30 mouse cellular contexts compared by ENCODE assay signal in the genomic region with DNA sequence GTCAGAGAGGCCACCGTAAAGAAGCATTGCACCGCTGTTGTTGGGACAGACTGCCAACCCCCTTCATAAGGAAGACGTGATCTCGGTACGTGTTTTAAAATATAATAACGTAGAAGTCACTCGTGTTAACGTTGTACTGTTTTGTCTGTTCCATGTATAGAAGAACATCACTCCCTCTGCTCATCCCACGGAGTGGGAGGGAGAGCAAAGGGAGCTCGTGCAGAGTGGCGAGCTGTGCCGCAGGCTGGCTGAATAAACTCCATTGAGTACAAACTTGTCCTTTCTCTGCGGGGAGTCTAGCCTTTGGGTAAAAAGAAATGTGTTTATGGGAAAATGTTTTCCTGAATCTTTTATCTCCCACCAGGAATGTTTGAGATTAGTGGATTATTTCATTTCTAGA. TPM values are rescaled to one million over a fixed set of nuclear protein-coding genes. Genes with fewer than 3 reads are reported as not detected.
DNase-seq lines count a peak whose midpoint lies in the region; ATAC-seq and TF ChIP-seq lines count a peak whose summit lies in the region.
"Had no signal": no experiment of that assay in that cellular context is flagged by ENCODE, and none has a peak within 500 bp of the region (broad histone marks: within the 10 kb centered on the region; RNA-seq: fewer than 3 reads in every experiment).

No protein-coding gene starts in this region.

- peak; percentile 18 for DNase-seq in layer of hippocampus, adult 9-11 months
- no peak for DNase-seq in layer of hippocampus, postnatal 25 days (ENCODE audit: extremely low spot score in 1 of 2, low spot score in 1 of 2)
- no peak for DNase-seq in limb, embryonic 10.5 days (ENCODE audit: low spot score)
- peak; percentile 13 for DNase-seq in right cerebral cortex, postnatal 25 days
- DNase-seq in testis, postnatal 10 days (ENCODE audit: low spot score): peak; percentile 56
- no peak for DNase-seq in lung, adult 2 months
- DNase-seq: adrenal gland, adult 2 months; cerebellum, adult 8-10 months; cerebellum, postnatal 25 days; gastrocnemius, postnatal 36 days; heart, postnatal 10 days; kidney, adult 11 months; kidney, postnatal 14 days; retina, postnatal 1 day; spleen, adult 18-20 months; thymus, postnatal 4 days had no signal

- TF ChIP-seq CTCF in lung, adult 2 months (IDR thresholded peaks at IDR 0.05; ENCODE audit: insufficient read depth, low read length): no peak

- no peak for TF ChIP-seq POLR2A in lung, adult 2 months (IDR thresholded peaks at IDR 0.05; ENCODE audit: borderline replicate concordance, extremely low read depth, low read depth, low read length)

- ATAC-seq in limb, embryonic 12.5 days (ENCODE audit: insufficient number of reproducible peaks, insufficient read depth, low FRiP score, low TSS enrichment, low read depth): no peak
- ATAC-seq: activated CD4-positive, CD25-positive, alpha-beta regulatory T cell, adult 4 months; inflammation-experienced regulatory T-cells, adult 6 months; midbrain, embryonic 15.5 days had no signal

- no peaks in the 10 kb centered on the region for H3K9me3 ChIP-seq in limb, embryonic 12.5 days
- H3K9me3 ChIP-seq in limb, embryonic 10.5 days (replicated peaks): no peaks in the 10 kb centered on the region
- H3K9me3 ChIP-seq: embryonic facial prominence, embryonic 10.5 days; embryonic facial prominence, embryonic 15.5 days; forebrain, embryonic 12.5 days; heart, embryonic 13.5 days; hindbrain, embryonic 15.5 days; liver, embryonic 15.5 days; lung, embryonic 15.5 days; midbrain, embryonic 10.5 days; midbrain, embryonic 15.5 days; neural tube, embryonic 15.5 days had no signal

- 86% methylated on average over 13 of the region's 13 CpGs for WGBS in limb, embryonic 12.5 days
- 92% methylated on average over 13 of the region's 13 CpGs for WGBS in limb, embryonic 10.5 days
- 89% methylated on average over 13 of the region's 13 CpGs for WGBS in lung, adult 2 months

- no peak overlapping the region for H3K9ac ChIP-seq in limb, embryonic 12.5 days (replicated peaks)
- H3K9ac ChIP-seq: embryonic facial prominence, embryonic 15.5 days; forebrain, embryonic 12.5 days; heart, embryonic 13.5 days; hindbrain, embryonic 15.5 days; liver, embryonic 15.5 days; lung, embryonic 15.5 days; midbrain, embryonic 15.5 days; neural tube, embryonic 15.5 days had no signal

- H3K27ac ChIP-seq in limb, embryonic 12.5 days: no peak overlapping the region
- no peak overlapping the region for H3K27ac ChIP-seq in limb, embryonic 10.5 days
- H3K27ac ChIP-seq: embryonic facial prominence, embryonic 10.5 days; embryonic facial prominence, embryonic 15.5 days; forebrain, embryonic 12.5 days; heart, embryonic 13.5 days; hindbrain, embryonic 15.5 days; liver, embryonic 15.5 days; lung, embryonic 15.5 days; midbrain, embryonic 10.5 days; midbrain, embryonic 15.5 days; neural tube, embryonic 15.5 days had no signal

- peak overlapping the region; percentile 10; the same call in 1 of the 2 replicates for H3K4me2 ChIP-seq in limb, embryonic 12.5 days
- H3K4me2 ChIP-seq: embryonic facial prominence, embryonic 15.5 days; forebrain, embryonic 12.5 days; heart, embryonic 13.5 days; hindbrain, embryonic 15.5 days; liver, embryonic 15.5 days; lung, embryonic 15.5 days; midbrain, embryonic 15.5 days; neural tube, embryonic 15.5 days had no signal

- H3K36me3 ChIP-seq in limb, embryonic 12.5 days: peaks cover 34% of the 10 kb centered on the region
- peaks cover 25% of the 10 kb centered on the region for H3K36me3 ChIP-seq in limb, embryonic 10.5 days
- H3K36me3 ChIP-seq: liver, embryonic 15.5 days had no signal

- no peaks in the 10 kb centered on the region for H3K27me3 ChIP-seq in limb, embryonic 12.5 days
- no peaks in the 10 kb centered on the region for H3K27me3 ChIP-seq in limb, embryonic 10.5 days (ENCODE audit: low read depth, poor library complexity, severe bottlenecking)
- H3K27me3 ChIP-seq: CH12.LX; embryonic facial prominence, embryonic 15.5 days; forebrain, embryonic 12.5 days; heart, embryonic 13.5 days; hindbrain, embryonic 15.5 days; liver, embryonic 15.5 days; lung, embryonic 15.5 days; midbrain, embryonic 15.5 days; neural tube, embryonic 15.5 days had no signal

- H3K4me1 ChIP-seq in limb, embryonic 12.5 days (replicated peaks): peaks cover 25% of the 10 kb centered on the region
- peaks cover 26% of the 10 kb centered on the region for H3K4me1 ChIP-seq in limb, embryonic 10.5 days
- H3K4me1 ChIP-seq in lung, adult 2 months (ENCODE audit: control insufficient read depth, insufficient read depth, low read length): no peaks in the 10 kb centered on the region
- H3K4me1 ChIP-seq: heart, embryonic 13.5 days; liver, embryonic 15.5 days; lung, embryonic 15.5 days had no signal

- H3K4me3 ChIP-seq in limb, embryonic 12.5 days (replicated peaks): no peak overlapping the region
- H3K4me3 ChIP-seq in limb, embryonic 10.5 days: no peak overlapping the region
- H3K4me3 ChIP-seq in lung, adult 2 months (replicated peaks; ENCODE audit: extremely low read depth, low read depth, low read length): no peak overlapping the region
- H3K4me3 ChIP-seq: embryonic facial prominence, embryonic 10.5 days; embryonic facial prominence, embryonic 15.5 days; forebrain, embryonic 12.5 days; heart, embryonic 13.5 days; hindbrain, embryonic 15.5 days; liver, embryonic 15.5 days; lung, embryonic 15.5 days; midbrain, embryonic 10.5 days; midbrain, embryonic 15.5 days; neural tube, embryonic 15.5 days had no signal

RNA-seq across cellular contexts. Expression of a gene that starts 47.1 kb away (rescaled TPM):
- total RNA-seq in layer of hippocampus, postnatal 25 days (2021): 10 to 100 TPM; 35.5 to 38.8 TPM
- 33.9 and 35.9 TPM in 2 replicates for polyA plus RNA-seq in limb, embryonic 12.5 days (2016; fragmentation: Nextera tagmentation; extraction: Ambion mirVana)
- polyA plus RNA-seq in limb, embryonic 10.5 days (2016; fragmentation: Nextera tagmentation; extraction: Ambion mirVana): 25.9 and 29.6 TPM in 2 replicates
- polyA plus RNA-seq in lung, adult 2 months (2012; rRNA removed): 6.5 and 10.2 TPM in 2 replicates

Comparison
In these comparisons a context has a peak if more than half of its experiments do, and no peak if none do; other contexts are left out.
1. DNase-seq: peak in layer of hippocampus, adult 9-11 months (single experiment), right cerebral cortex, postnatal 25 days (single experiment) and testis, postnatal 10 days (single experiment); none in layer of hippocampus, postnatal 25 days (0 of 2), limb, embryonic 10.5 days (single experiment) and lung, adult 2 months (single experiment).